Mouse (Mus musculus): Measurements from ENCODE around the gene Znhit1.

Gene Znhit1

GRCm38 (mm10) chr5:137028561-137029272 is 40.9 kb upstream of the Znhit1 start:
- no peaks in the 10 kb centered on the region for H3K36me3 ChIP-seq (ENCODE audit: insufficient read depth, low read length)

GRCm38 (mm10) chr5:137026092-137026491 is 38.3 kb upstream of the Znhit1 start, which contains the start of gene Vgf:
Gene Vgf (plus strand): TSS chr5:137026392.
- TF ChIP-seq POU5F1 (IDR thresholded peaks at IDR 0.05; ENCODE audit: borderline replicate concordance, low read length), result no peak
- TF ChIP-seq NANOG (IDR thresholded peaks at IDR 0.05; ENCODE audit: borderline replicate concordance, low read length), result no peak
- TF ChIP-seq CTCF (conservative IDR thresholded peaks at IDR 0.05; ENCODE audit: low read length), result no peak
- Histone ChIP-seq H3K36me3 (ENCODE audit: insufficient read depth, low read length) (no peaks in the 10 kb centered on the region), H3K4me3 (replicated peaks; ENCODE audit: low read length) (peak within 1 kb of the TSS; percentile 43), H3K27me3 (ENCODE audit: insufficient read depth, low read length) (peaks cover 53% of the 10 kb centered on the region), H3K9me3 (ENCODE audit: low read length) (no peaks in the 10 kb centered on the region), H3K4me1 (replicated peaks; ENCODE audit: low read depth, low read length) (peaks cover 64% of the 10 kb centered on the region)

More at GRCm38 (mm10) chr5:137028561-137029272, 40.9 kb upstream of the Znhit1 start:
- H3K4me3 ChIP-seq (replicated peaks; ENCODE audit: low read length), result peak overlapping the region; percentile 82
- peaks cover 75% of the 10 kb centered on the region for H3K27me3 ChIP-seq (ENCODE audit: insufficient read depth, low read length)
- TF ChIP-seq CTCF (conservative IDR thresholded peaks at IDR 0.05; ENCODE audit: low read length) (no peak), POU5F1 (IDR thresholded peaks at IDR 0.05; ENCODE audit: borderline replicate concordance, low read length) (no peak), NANOG (IDR thresholded peaks at IDR 0.05; ENCODE audit: borderline replicate concordance, low read length) (no peak)
- H3K4me1 ChIP-seq (replicated peaks; ENCODE audit: low read depth, low read length), result peaks cover 84% of the 10 kb centered on the region
- H3K9me3 ChIP-seq (ENCODE audit: low read length), result no peaks in the 10 kb centered on the region

- Histone ChIP-seq H3K4me1 (replicated peaks; ENCODE audit: low read depth, low read length) (peaks cover 54% of the 10 kb centered on the region), H3K9me3 (ENCODE audit: low read length) (no peaks in the 10 kb centered on the region), H3K27me3 (ENCODE audit: insufficient read depth, low read length) (peaks cover 43% of the 10 kb centered on the region), H3K36me3 (ENCODE audit: insufficient read depth, low read length) (no peaks in the 10 kb centered on the region), H3K4me3 (replicated peaks; ENCODE audit: low read length) (peak overlapping the region; percentile 43)
- TF ChIP-seq CTCF (conservative IDR thresholded peaks at IDR 0.05; ENCODE audit: low read length) (peak; percentile 88), NANOG (IDR thresholded peaks at IDR 0.05; ENCODE audit: borderline replicate concordance, low read length) (no peak), POU5F1 (IDR thresholded peaks at IDR 0.05; ENCODE audit: borderline replicate concordance, low read length) (no peak)
Measured at GRCm38 (mm10) chr5:137025132-137025531, 37.3 kb upstream of the Znhit1 start.

GRCm38 (mm10) chr5:137024318-137024717 is 36.5 kb upstream of the Znhit1 start:
- peaks cover 50% of the 10 kb centered on the region for H3K4me1 ChIP-seq (replicated peaks; ENCODE audit: low read depth, low read length)
- peaks cover 39% of the 10 kb centered on the region for H3K27me3 ChIP-seq (ENCODE audit: insufficient read depth, low read length)
- H3K36me3 ChIP-seq (ENCODE audit: insufficient read depth, low read length), result no peaks in the 10 kb centered on the region
- no peak overlapping the region for H3K4me3 ChIP-seq (replicated peaks; ENCODE audit: low read length)
- TF ChIP-seq NANOG (IDR thresholded peaks at IDR 0.05; ENCODE audit: borderline replicate concordance, low read length), result no peak
- no peaks in the 10 kb centered on the region for H3K9me3 ChIP-seq (ENCODE audit: low read length)

- no peaks in the 10 kb centered on the region for H3K36me3 ChIP-seq (ENCODE audit: insufficient read depth, low read length)
- TF ChIP-seq NANOG (IDR thresholded peaks at IDR 0.05; ENCODE audit: borderline replicate concordance, low read length), result no peak
- TF ChIP-seq CTCF (conservative IDR thresholded peaks at IDR 0.05; ENCODE audit: low read length), result no peak
- TF ChIP-seq POU5F1 (IDR thresholded peaks at IDR 0.05; ENCODE audit: borderline replicate concordance, low read length), result no peak
- H3K27me3 ChIP-seq (ENCODE audit: insufficient read depth, low read length), result 0 out of 2 replicates have a peak, but pooled peaks cover 4% of the 10 kb centered on the region
- peaks cover 7% of the 10 kb centered on the region; the same call in 1 of the 2 replicates for H3K9me3 ChIP-seq (ENCODE audit: low read length)
- H3K4me1 ChIP-seq (replicated peaks; ENCODE audit: low read depth, low read length), result peaks cover 9% of the 10 kb centered on the region
- no peak overlapping the region for H3K4me3 ChIP-seq (replicated peaks; ENCODE audit: low read length)
Measured at GRCm38 (mm10) chr5:137015913-137016312, 28.1 kb upstream of the Znhit1 start.

GRCm38 (mm10) chr5:137012401-137012950 is 24.7 kb upstream of the Znhit1 start:
- H3K4me1 ChIP-seq (replicated peaks; ENCODE audit: low read depth, low read length), result peaks cover 22% of the 10 kb centered on the region
- TF ChIP-seq NANOG (IDR thresholded peaks at IDR 0.05; ENCODE audit: borderline replicate concordance, low read length), result no peak
- no peak for TF ChIP-seq POU5F1 (IDR thresholded peaks at IDR 0.05; ENCODE audit: borderline replicate concordance, low read length)
- TF ChIP-seq CTCF (conservative IDR thresholded peaks at IDR 0.05; ENCODE audit: low read length), result no peak
- no peak overlapping the region for H3K4me3 ChIP-seq (replicated peaks; ENCODE audit: low read length)
- peaks cover 7% of the 10 kb centered on the region; the same call in 1 of the 2 replicates for H3K9me3 ChIP-seq (ENCODE audit: low read length)
- H3K36me3 ChIP-seq (ENCODE audit: insufficient read depth, low read length), result no peaks in the 10 kb centered on the region
- 0 out of 2 replicates have a peak, but pooled peaks cover 4% of the 10 kb centered on the region for H3K27me3 ChIP-seq (ENCODE audit: insufficient read depth, low read length)

- H3K27me3 ChIP-seq (ENCODE audit: insufficient read depth, low read length), result 0 out of 2 replicates have a peak, but pooled peaks cover 4% of the 10 kb centered on the region
- peaks cover 23% of the 10 kb centered on the region for H3K4me1 ChIP-seq (replicated peaks; ENCODE audit: low read depth, low read length)
- peaks cover 3% of the 10 kb centered on the region; the same call in 1 of the 2 replicates for H3K9me3 ChIP-seq (ENCODE audit: low read length)
- H3K4me3 ChIP-seq (replicated peaks; ENCODE audit: low read length), result no peak overlapping the region
- no peak for TF ChIP-seq NANOG (IDR thresholded peaks at IDR 0.05; ENCODE audit: borderline replicate concordance, low read length)
- peak; percentile 87 for TF ChIP-seq CTCF (conservative IDR thresholded peaks at IDR 0.05; ENCODE audit: low read length)
- no peaks in the 10 kb centered on the region for H3K36me3 ChIP-seq (ENCODE audit: insufficient read depth, low read length)
Measured at GRCm38 (mm10) chr5:137009988-137010387, 22.2 kb upstream of the Znhit1 start.

- H3K36me3 ChIP-seq (ENCODE audit: insufficient read depth, low read length), result no peaks in the 10 kb centered on the region
- TF ChIP-seq NANOG (IDR thresholded peaks at IDR 0.05; ENCODE audit: borderline replicate concordance, low read length) (no peak), POU5F1 (IDR thresholded peaks at IDR 0.05; ENCODE audit: borderline replicate concordance, low read length) (no peak), CTCF (conservative IDR thresholded peaks at IDR 0.05; ENCODE audit: low read length) (no peak)
Measured at GRCm38 (mm10) chr5:137007276-137007675, 19.5 kb upstream of the Znhit1 start.

More at GRCm38 (mm10) chr5:137007276-137007675, 19.5 kb upstream of the Znhit1 start:
- peaks cover 25% of the 10 kb centered on the region for H3K4me1 ChIP-seq (replicated peaks; ENCODE audit: low read depth, low read length)
- H3K27me3 ChIP-seq (ENCODE audit: insufficient read depth, low read length), result 0 out of 2 replicates have a peak, but pooled peaks cover under 1% of the 10 kb centered on the region
- no peaks in the 10 kb centered on the region for H3K9me3 ChIP-seq (ENCODE audit: low read length)
- no peak overlapping the region for H3K4me3 ChIP-seq (replicated peaks; ENCODE audit: low read length)

Data from E14TG2a.4 (cell line).